Mouse (Mus musculus): ENCODE measurements around the gene Thtpa. TPM values are rescaled to one million over a fixed set of nuclear protein-coding genes. Genes with fewer than 3 reads are reported as not detected.

Gene Thtpa
- total RNA-seq (2021): 10 to 100 TPM; 18.2 to 19.6 TPM

- DNase-seq: peak; percentile 81 to 84
These were observed at the start of gene Thtpa for GRCm38 (mm10) chr14:55094704-55095231. TSS of gene Thtpa (plus strand) at chr14:55094784.

GRCm38 (mm10) chr14:55047971-55048531 is 46.5 kb upstream of the Thtpa start:
- DNase-seq: no peak

GRCm38 (mm10) chr14:55052496-55052895 is 42.1 kb upstream of the Thtpa start:
- peak; percentile 84 to 87 for DNase-seq

GRCm38 (mm10) chr14:55053050-55053449 is 41.5 kb upstream of the Thtpa start:
- no peak for DNase-seq

GRCm38 (mm10) chr14:55053708-55054190 is 40.8 kb upstream of the Thtpa start:
- DNase-seq: peak; percentile 85 to 88

GRCm38 (mm10) chr14:55054191-55054749 is 40.3 kb upstream of the Thtpa start:
- peak; percentile 53 to 54 for DNase-seq

- DNase-seq: peak; percentile 88 to 89
These were observed 39.3 kb upstream of the Thtpa start for GRCm38 (mm10) chr14:55055167-55055834.

GRCm38 (mm10) chr14:55059009-55059408 is 35.6 kb upstream of the Thtpa start:
- DNase-seq: no peak

- no peak for DNase-seq
These were observed 34.7 kb upstream of the Thtpa start for GRCm38 (mm10) chr14:55059931-55060330.

- no peak for DNase-seq
These were observed 32.7 kb upstream of the Thtpa start for GRCm38 (mm10) chr14:55061845-55062244.

GRCm38 (mm10) chr14:55062626-55063025 is 32.0 kb upstream of the Thtpa start:
- peak; percentile 56 to 68 for DNase-seq

GRCm38 (mm10) chr14:55063117-55063516 is 31.5 kb upstream of the Thtpa start:
- no peak for DNase-seq

- no peak for DNase-seq
These were observed 30.8 kb upstream of the Thtpa start for GRCm38 (mm10) chr14:55063581-55064381.

- peak; percentile 53 to 57 for DNase-seq
These were observed 29.9 kb upstream of the Thtpa start for GRCm38 (mm10) chr14:55064481-55065370.

- DNase-seq: no peak
These were observed 29.2 kb upstream of the Thtpa start for GRCm38 (mm10) chr14:55065391-55065790.

GRCm38 (mm10) chr14:55066042-55066441 is 28.5 kb upstream of the Thtpa start:
- DNase-seq: peak in 1 of 2 experiments; percentile 41

GRCm38 (mm10) chr14:55071756-55072155 is 22.8 kb upstream of the Thtpa start:
- no peak for DNase-seq

GRCm38 (mm10) chr14:55074416-55074815 is 20.2 kb upstream of the Thtpa start:
- no peak for DNase-seq

GRCm38 (mm10) chr14:55076224-55076623 is 18.4 kb upstream of the Thtpa start:
- DNase-seq: no peak

GRCm38 (mm10) chr14:55076956-55077355 is 17.6 kb upstream of the Thtpa start:
- DNase-seq: no peak

Measured in layer of hippocampus, postnatal 36 days (tissue).